ENCODE assay signal across 15 mouse cellular contexts in genomic region chr9:102735231-102735630, GRCm38 (mm10). TPM values are rescaled to one million over a fixed set of nuclear protein-coding genes. Genes with fewer than 3 reads are reported as not detected.
DNase-seq lines count a peak whose midpoint lies in the region; ATAC-seq and TF ChIP-seq lines count a peak whose summit lies in the region.
"Had no signal": no experiment of that assay in that cellular context is flagged by ENCODE, and none has a peak within 500 bp of the region (broad histone marks: within the 10 kb centered on the region; RNA-seq: fewer than 3 reads in every experiment).

No protein-coding gene starts in this region.

- H3K4me3 ChIP-seq in kidney, postnatal 0 days (replicated peaks; ENCODE audit: low read depth, low read length), result no peak overlapping the region
- H3K4me3 ChIP-seq in liver, embryonic 16.5 days (ENCODE audit: low read depth, low read length), result no peak overlapping the region
- H3K4me3 ChIP-seq in layer of hippocampus, adult 2 months, result no peak overlapping the region
- H3K4me3 ChIP-seq: hindbrain, embryonic 10.5 days; midbrain, embryonic 10.5 days; neural tube, embryonic 15.5 days had no signal

- ATAC-seq in kidney, postnatal 0 days (replicated peaks; ENCODE audit: low FRiP score, low read depth), result no peak
- no peak for ATAC-seq in liver, embryonic 16.5 days (ENCODE audit: low read depth)
- ATAC-seq: inflammation-experienced regulatory T-cells, adult 6 months had no signal

- H3K9me3 ChIP-seq in kidney, postnatal 0 days (replicated peaks; ENCODE audit: low read length), result no peaks in the 10 kb centered on the region
- H3K9me3 ChIP-seq in liver, embryonic 16.5 days (replicated peaks; ENCODE audit: control insufficient read depth, low read length), result no peaks in the 10 kb centered on the region
- H3K9me3 ChIP-seq: hindbrain, embryonic 10.5 days; midbrain, embryonic 10.5 days; neural tube, embryonic 15.5 days had no signal

- peak overlapping the region; percentile 85 for H3K27ac ChIP-seq in kidney, postnatal 0 days
- peak overlapping the region; percentile 57 for H3K27ac ChIP-seq in liver, embryonic 16.5 days (ENCODE audit: low read length)
- no peak overlapping the region for H3K27ac ChIP-seq in layer of hippocampus, adult 2 months
- H3K27ac ChIP-seq: hindbrain, embryonic 10.5 days; midbrain, embryonic 10.5 days; neural tube, embryonic 15.5 days had no signal

- H3K4me2 ChIP-seq in kidney, postnatal 0 days (ENCODE audit: low read length), result no peak overlapping the region
- H3K4me2 ChIP-seq in liver, embryonic 16.5 days (ENCODE audit: low read depth, low read length), result no peak overlapping the region
- H3K4me2 ChIP-seq: neural tube, embryonic 15.5 days had no signal

- no peak for DNase-seq in kidney, postnatal 0 days (ENCODE audit: low spot score)
- no peak for DNase-seq in kidney, adult 18-20 months
- peak; percentile 14 for DNase-seq in urinary bladder, adult 2 months (ENCODE audit: low spot score)
- DNase-seq in urinary bladder, postnatal 4 days (ENCODE audit: low spot score in 2 of 2), result no peak
- DNase-seq in layer of hippocampus, adult 2 months (ENCODE audit: low spot score in 2 of 2), result no peak
- no peak for DNase-seq in frontal cortex, postnatal 14 days (ENCODE audit: low spot score in 2 of 2)
- DNase-seq: cerebellum, adult 18-20 months; left cerebral cortex, postnatal 4 days; retina, postnatal 1 day; thymus, postnatal 4 days had no signal

- H3K36me3 ChIP-seq in kidney, postnatal 0 days (ENCODE audit: insufficient read depth, low read length), result peaks cover 33% of the 10 kb centered on the region
- H3K36me3 ChIP-seq in liver, embryonic 16.5 days (ENCODE audit: control insufficient read depth, insufficient read depth), result peaks cover under 1% of the 10 kb centered on the region; the same call in 1 of the 2 replicates

- peaks cover 13% of the 10 kb centered on the region; the same call in 1 of the 2 replicates for H3K4me1 ChIP-seq in kidney, postnatal 0 days (replicated peaks; ENCODE audit: insufficient read depth, low read length)
- peaks cover 15% of the 10 kb centered on the region for H3K4me1 ChIP-seq in liver, embryonic 16.5 days (ENCODE audit: control insufficient read depth, low read depth, low read length)

- H3K27me3 ChIP-seq in kidney, postnatal 0 days (ENCODE audit: insufficient read depth, low read length), result no peaks in the 10 kb centered on the region
- H3K27me3 ChIP-seq in liver, embryonic 16.5 days (ENCODE audit: control insufficient read depth, insufficient read depth, low read depth, low read length), result no peaks in the 10 kb centered on the region
- H3K27me3 ChIP-seq: neural tube, embryonic 15.5 days had no signal

- 65% methylated on average over 3 of the region's 3 CpGs for WGBS in kidney, postnatal 0 days
- 44% methylated on average over 3 of the region's 3 CpGs for WGBS in liver, embryonic 16.5 days (ENCODE audit: insufficient replicate concordance)

- H3K9ac ChIP-seq in kidney, postnatal 0 days (ENCODE audit: low read depth, low read length), result no peak overlapping the region
- H3K9ac ChIP-seq in liver, embryonic 16.5 days (ENCODE audit: low read depth, low read length), result no peak overlapping the region
- H3K9ac ChIP-seq: neural tube, embryonic 15.5 days had no signal

- TF ChIP-seq CTCF in kidney, postnatal 0 days (IDR thresholded peaks at IDR 0.05; ENCODE audit: low read depth), result no peak
- no peak for TF ChIP-seq CTCF in layer of hippocampus, adult 2 months (conservative IDR thresholded peaks at IDR 0.05)

RNA-seq across cellular contexts. Expression of gene Amotl2, which starts 18.8 kb away (rescaled TPM):
- polyA plus RNA-seq in kidney, postnatal 0 days (2015; fragmentation: Nextera tagmentation; extraction: Ambion mirVana), result 40.8 and 44.3 TPM in 2 replicates
- polyA plus RNA-seq in urinary bladder, adult 2 months (2012; rRNA removed), result 51.0 and 52.2 TPM in 2 replicates
- polyA plus RNA-seq in liver, embryonic 16.5 days (2015; fragmentation: Nextera tagmentation; extraction: Ambion mirVana), result 5.0 and 5.4 TPM in 2 replicates
- total RNA-seq in layer of hippocampus, adult 2 months (2021), result 10 to 100 TPM; 16.0 to 18.1 TPM
